18 mouse cellular contexts compared by ENCODE assay signal in genomic region chr5:76175051-76175450, GRCm38 (mm10).
"Had no signal": no experiment of that assay in that cellular context is flagged by ENCODE, and none has a peak within 500 bp of the region (broad histone marks: within the 10 kb centered on the region; RNA-seq: fewer than 3 reads in every experiment).

No protein-coding gene starts in this region.

- H3K36me3 ChIP-seq: midbrain, embryonic 10.5 days; midbrain, embryonic 12.5 days; neural tube, embryonic 13.5 days; neural tube, embryonic 15.5 days; stomach, embryonic 15.5 days had no signal

- ATAC-seq: midbrain, embryonic 16.5 days had no signal

- H3K27ac ChIP-seq: liver, embryonic 14.5 days; midbrain, embryonic 10.5 days; midbrain, embryonic 12.5 days; neural tube, embryonic 13.5 days; neural tube, embryonic 15.5 days; stomach, embryonic 15.5 days; stomach, postnatal 0 days had no signal

- H3K27me3 ChIP-seq: midbrain, embryonic 12.5 days; neural tube, embryonic 13.5 days; neural tube, embryonic 15.5 days; stomach, embryonic 15.5 days had no signal

- H3K9me3 ChIP-seq: midbrain, embryonic 10.5 days; midbrain, embryonic 12.5 days; neural tube, embryonic 13.5 days; neural tube, embryonic 15.5 days; stomach, embryonic 15.5 days had no signal

- H3K4me1 ChIP-seq: midbrain, embryonic 12.5 days; neural tube, embryonic 13.5 days; neural tube, embryonic 15.5 days had no signal

- DNase-seq: lung, adult 18-20 months; lung, embryonic 14.5 days; lung, postnatal 10 days; lung, postnatal 4 days; midbrain, embryonic 14.5 days; right cerebral cortex, postnatal 14 days; thymus, adult 2 months; thymus, postnatal 25 days; thymus, postnatal 4 days had no signal

- H3K4me3 ChIP-seq: midbrain, embryonic 10.5 days; midbrain, embryonic 12.5 days; myocyte; neural tube, embryonic 13.5 days; neural tube, embryonic 15.5 days; stomach, embryonic 15.5 days had no signal
